Mouse (Mus musculus): Measurements from ENCODE around the gene Usp18.

Usp18 gene

DNA sequence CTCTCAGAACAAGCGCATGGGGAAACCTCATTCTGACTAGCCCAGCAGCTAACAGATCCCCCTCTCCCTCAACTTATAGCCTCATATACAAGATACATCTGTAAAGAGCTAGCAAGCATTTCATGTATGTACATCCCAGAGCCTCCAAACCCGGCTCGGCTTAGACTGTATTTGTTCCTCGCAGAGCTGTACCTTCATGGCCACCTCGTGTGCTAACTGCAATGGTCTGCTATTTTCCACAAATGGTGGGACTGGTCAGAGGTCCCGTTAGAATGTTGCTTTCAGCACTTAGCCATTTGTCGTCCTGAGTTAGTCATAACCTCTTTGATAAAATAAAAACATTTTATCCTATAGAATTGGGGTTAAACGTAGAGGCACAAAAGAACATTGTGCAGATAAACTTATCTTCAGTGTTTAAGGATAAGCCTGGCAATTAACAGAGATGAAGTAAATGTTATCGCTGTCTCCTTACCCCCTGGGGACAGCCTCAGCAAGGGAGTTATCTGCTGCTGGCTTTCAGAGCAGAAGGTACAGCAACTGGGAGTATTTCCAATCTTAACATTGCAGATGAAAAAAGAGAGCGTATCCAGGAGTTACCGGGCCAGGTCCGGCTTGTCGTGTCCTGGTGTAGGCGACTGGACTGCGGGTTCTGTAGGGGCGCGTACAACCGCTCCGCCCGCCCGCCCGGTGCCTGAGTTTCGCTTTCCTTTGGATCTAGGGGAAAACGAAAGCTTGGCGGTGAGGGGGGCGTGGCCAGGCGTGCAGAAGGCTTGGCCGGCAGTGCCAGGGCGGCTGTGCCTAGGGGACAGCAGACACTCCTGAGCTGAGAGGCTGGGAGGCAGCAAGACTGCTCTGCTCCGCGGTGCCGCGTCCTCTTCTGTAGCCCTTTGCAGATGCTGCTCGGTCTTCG, at the start of gene Usp18:
Usp18 (plus strand) TSS at position 780 of the 910 bp plus-strand sequence.
- DNase-seq (ENCODE audit: low spot score in 2 of 2) = peak; percentile 73 to 82

DNA sequence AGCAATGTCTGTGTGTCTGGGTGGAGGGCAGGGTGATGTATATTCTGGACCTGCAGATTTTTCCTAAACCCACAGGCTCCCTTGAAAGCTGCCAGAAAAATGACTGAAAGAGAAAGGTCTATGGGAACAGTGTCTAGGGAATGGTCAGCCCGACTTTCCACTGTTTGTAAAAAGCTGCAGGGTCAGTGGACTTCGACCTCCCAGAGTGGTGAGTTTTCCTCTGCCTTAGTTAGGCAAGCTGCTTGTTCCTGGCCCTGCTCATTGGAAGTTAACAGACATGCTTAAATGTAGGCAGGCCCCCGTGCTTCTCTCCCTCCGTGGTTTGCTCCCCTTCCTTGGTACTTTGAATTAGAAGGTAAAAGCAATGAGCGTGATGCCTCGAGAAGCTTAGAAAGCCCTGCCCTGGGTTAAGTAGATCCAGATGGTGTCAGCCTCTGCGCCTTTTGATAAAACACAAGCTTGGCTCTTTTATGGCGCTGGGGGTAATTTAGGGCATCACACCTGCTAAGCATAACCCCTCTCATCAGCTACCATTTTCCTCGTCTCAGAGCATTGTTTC, 47.8 kb upstream of the Usp18 start:
- DNase-seq (ENCODE audit: low spot score in 2 of 2) = no peak

DNA sequence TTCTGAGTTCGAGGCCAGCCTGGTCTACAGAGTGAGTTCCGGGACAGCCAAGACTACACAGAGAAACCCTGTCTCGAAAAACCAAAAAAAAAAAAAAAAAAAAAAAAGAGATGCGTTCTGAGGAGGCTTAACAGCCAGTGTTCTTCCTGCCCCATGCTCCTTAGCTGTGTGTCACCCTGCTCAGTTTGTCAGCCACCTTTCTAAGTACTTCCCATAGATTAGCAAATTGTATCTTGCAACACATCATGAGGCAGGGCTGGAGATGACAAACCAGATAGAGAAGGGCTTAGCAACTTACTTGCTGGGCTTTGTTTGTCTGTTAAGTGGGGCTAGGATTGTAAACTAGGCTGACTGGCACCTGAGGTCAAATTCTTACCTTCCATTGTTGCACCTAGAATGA, 45.2 kb upstream of the Usp18 start:
- DNase-seq (ENCODE audit: low spot score in 2 of 2) = no peak

DNA sequence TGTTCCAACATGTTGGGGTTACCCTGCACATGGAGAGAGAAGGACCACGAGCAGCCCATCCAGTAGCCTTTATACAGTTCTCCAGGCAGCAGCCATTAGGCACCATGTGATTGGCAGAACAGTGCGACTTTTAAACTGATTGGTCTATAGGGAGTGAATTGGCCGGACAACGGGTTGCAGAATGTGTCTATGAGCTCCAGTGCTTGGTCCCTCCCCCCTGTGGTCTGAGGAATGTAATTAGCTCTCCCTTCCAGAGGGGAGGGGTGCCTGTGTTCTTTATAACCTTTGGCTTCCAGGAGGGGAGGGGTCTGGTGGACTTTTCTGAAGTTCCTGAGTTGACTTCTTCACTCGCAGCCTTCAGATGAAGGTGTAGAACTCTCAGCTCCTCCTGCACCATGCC, 43.7 kb upstream of the Usp18 start:
- DNase-seq (ENCODE audit: low spot score in 2 of 2) = no peak

DNA sequence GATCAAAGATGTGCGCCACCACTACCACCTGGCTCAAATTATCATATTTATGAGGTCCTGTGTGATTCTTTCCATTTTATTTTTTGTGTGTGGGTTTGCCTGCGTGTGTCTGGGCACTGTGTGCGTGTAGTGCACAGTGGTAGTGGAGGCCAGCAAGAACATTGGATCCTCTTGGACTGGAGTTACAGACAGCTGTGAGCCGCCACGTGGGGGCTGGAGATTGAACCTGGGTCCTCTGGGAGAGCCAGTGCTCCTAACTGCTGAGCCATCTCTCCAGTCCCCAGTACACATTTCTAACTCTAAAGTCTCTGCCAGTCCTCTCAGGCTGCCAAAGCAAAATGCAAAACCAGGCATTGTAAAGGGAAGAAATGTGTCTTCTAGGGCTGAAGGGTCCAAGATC, 39.2 kb upstream of the Usp18 start:
- DNase-seq (ENCODE audit: low spot score in 2 of 2) = no peak

DNA sequence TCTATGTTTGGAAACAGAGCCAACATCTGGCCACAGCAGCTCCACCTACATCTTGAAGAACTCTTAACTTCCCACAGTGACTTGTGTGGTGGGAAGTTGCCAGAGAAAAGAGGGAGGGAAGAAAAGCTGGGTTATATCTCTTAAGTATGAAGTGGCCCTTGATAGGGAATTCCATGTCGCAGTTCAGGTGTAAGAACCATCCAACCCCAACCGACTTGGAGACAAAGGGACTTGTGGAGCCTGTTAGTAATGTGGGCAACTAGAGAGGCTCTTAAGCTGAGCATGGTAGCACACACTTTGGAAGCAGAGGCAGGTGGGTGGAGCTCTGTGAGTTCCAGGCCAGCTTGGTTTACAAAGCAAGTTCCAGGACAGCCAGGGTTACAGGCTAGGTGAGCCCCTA, 36.1 kb upstream of the Usp18 start:
- no peak for DNase-seq (ENCODE audit: low spot score in 2 of 2)

DNA sequence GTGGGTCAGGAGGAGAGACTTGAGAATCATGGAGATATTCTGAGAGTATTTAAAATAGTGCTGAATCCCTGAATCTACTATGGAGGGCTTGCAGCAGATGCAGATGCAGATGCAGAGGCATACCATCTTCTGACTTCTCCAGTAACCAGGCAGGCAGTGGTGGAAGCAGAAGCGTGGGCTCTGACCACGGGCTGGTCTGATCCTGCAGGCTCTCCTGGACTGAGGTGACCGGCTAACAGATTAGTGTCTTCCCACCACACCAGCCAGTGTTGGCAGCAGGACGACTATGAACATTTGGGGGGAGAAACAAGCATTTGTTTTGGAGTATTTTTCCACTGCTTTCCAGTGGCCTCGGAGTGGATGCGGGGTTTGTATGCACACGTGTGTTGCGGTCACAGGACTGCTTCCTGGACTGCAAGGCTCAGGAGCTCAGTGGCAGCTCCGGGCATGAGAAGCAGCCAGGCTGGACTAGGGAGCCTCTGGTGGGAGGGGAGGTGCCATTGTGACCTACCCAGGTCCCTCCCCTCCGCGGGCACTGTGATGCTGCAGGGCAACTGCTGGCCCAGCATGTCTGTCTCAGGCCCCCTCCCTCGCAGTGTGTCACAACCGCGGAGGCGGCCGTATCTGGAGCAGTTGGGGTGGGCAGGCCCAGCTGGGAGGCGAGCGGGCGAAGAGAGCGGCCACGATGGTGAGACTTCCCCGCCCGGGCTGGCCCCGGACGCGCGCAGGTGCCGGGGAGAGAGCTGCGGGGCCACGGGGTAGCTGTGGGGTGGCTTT, 35.4 kb upstream of the Usp18 start, which contains the start of gene Tuba8:
Tuba8 (plus strand) TSS at position 548 of the 777 bp plus-strand sequence.
- DNase-seq (ENCODE audit: low spot score in 2 of 2) = peak; percentile 40 to 48

DNA sequence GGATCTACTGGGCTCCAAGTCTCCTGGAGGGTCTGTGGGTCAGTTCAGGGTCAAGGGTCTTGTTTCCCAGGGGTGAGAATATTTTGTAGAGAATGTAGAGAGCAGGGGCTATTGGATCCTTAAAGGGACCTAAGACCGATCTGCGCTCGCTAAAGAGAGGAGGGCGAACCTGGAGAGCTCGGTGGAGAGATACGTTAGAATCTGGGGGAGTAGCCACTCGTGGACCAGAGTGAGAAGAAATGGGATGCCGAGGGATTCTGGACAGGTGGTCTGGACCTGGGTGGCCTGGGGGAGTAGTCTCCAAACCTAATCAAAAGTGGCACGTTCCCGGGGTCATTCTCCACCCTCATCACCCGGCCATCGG, 34.8 kb upstream of the Usp18 start:
- DNase-seq (ENCODE audit: low spot score in 2 of 2) = no peak

DNA sequence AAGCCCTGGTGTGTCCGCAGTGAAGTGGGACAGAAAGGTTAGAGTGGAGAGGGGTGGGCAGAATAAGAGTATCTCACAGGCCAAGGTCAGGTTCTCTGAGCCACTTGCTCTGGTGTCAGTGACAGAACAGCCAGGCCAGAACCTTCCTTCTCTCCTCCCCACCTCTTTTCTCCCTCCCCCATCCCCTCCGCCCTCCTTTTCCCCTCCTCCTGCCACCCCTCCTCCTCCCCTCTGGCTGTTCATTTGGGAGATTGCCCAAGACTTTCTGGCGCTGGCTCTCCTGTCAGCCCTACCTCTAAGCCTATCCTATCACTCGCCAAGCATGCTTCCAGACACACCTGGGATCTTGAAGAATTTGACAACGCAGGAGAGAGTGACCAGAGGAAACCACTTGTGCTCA, 34.0 kb upstream of the Usp18 start:
- no peak for DNase-seq (ENCODE audit: low spot score in 2 of 2)

DNA sequence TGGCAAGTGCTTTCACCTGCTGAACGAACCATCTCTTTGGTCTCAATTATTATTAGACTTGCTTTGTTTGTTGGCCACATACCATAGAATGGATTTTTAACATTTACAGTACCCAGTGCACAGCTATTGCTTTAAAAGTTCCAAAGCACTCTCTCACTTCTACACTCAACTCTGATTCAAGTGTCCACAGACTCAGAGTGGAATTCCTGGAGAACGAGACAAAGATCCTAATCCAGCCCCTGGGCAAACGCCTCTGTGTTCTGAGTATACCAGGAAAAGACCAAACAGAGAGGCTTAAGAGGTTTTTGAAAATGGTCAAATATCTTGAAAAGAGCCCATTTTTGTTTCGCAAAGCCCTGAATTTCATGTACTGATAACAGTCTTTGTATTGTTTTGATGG, 32.7 kb upstream of the Usp18 start:
- no peak for DNase-seq (ENCODE audit: low spot score in 2 of 2)

DNA sequence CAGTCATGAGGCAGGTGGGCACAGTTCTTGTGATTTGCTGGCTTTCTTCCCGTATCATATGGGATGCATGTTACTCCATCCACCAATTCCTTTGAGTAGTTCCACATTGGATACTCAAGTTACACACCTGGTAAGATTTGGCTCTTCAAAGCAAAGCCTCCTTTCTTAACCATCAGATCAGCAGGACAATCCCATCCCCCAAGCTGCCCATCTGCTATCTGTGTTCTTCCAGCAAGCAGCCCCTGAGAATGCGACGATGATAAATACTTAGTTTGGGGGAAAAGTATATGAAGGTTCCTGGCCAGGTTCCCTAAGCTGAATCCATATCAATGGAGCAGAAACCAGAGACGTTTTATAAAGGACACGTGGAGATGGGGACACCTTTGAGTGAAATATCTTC, 31.5 kb upstream of the Usp18 start:
- no peak for DNase-seq (ENCODE audit: low spot score in 2 of 2)

DNA sequence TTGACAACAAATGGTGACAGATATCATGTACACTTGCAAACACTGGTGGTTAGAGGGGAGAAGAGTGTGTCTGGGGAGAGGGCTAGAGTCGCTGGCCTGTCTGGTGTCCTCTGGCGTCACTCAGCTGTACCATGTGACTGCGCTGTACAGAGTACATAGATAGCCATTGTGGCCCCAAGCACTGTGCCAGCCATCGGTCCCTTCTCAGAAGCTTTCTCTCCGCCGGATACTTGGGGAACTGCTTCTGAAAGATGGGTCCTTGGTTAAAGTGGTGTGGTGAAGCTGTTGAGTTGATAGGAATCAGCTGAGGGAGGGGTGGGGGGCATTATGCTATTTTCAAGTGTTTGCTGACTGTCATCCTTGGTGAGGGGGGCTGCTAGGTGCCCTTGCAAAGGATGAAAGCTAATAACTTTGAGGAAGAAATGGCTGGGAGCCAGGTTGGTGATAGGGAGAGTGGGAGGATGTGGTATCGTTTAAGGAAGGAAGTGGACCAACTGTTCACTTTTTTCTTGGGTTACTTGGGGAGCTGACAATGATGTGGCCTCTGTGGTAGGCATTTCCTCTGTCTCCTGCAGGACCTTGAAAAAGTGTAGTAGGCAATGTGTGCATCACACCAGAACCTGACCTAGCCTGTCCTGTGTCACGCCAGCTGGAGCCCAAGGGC, 30.9 kb upstream of the Usp18 start:
- no peak for DNase-seq (ENCODE audit: low spot score in 2 of 2)

DNA sequence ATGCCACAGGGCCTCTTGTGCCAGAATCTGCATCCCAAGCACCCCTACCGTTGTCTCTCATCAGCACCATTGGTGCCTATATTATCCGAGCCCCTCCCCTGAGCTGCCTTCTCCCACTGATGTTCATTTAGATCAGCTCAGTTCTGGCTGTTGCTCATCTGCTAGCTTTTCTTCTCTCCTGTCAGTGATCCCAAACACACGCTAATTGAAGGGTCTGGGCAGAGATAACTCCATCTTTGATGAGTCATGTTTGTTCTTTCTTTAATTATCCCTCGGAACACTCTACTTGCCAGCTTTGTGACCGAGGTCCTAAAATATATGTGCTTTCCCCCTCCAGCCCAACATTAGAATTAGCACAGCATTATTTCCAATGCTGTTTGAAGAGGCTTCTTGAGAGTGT, 30.4 kb upstream of the Usp18 start:
- DNase-seq (ENCODE audit: low spot score in 2 of 2) = no peak

DNA sequence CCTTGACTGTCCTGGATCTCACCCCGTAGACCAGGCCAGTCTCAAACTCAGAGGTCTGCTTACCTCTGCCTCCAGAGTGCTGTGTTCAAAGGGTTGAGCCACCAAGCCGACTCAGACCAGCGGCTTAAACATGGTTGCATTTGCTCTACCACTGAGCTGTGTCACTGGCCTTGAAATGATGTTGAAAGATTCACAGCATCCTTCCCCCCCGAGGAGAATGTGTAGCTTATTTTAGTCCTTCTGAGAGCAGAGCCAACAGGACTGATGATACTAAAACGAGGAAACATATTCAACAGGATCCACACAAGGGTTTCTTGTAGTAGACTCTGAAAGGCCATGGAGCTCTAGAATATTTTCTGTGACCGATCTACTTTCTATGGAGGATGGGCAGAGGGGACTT, 29.8 kb upstream of the Usp18 start:
- no peak for DNase-seq (ENCODE audit: low spot score in 2 of 2)

DNA sequence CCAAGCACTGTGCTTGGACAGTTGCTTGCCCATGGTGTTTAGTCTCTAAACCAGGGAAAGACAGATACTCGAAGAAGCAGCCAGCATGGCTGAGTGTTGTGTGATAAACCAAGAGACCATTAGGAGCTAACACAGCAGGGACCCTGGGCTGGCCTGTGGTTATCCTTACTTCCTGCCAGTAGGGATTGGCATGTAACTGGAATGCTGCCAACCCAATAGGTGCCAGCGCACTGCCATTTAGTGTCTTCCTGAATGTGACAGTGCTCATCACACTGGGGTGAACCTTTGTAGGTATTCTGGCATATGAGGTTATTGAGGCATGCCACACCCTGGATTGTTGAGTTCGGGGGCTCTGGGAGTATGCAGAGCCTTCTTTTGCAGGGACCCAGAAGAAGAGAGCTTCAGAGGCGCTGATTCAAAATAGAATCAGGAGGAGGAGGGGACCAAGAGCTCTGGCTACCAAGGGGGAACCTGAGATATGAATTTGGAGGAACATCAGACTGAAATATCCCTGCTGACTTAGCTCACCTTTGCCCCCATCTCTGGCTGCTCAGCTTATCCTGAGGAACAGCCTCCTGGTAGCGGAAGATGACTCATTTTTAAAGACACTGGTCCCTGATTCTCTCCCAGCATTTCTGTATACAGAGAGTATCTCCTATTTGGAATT, 29.0 kb upstream of the Usp18 start:
- no peak for DNase-seq (ENCODE audit: low spot score in 2 of 2)

DNA sequence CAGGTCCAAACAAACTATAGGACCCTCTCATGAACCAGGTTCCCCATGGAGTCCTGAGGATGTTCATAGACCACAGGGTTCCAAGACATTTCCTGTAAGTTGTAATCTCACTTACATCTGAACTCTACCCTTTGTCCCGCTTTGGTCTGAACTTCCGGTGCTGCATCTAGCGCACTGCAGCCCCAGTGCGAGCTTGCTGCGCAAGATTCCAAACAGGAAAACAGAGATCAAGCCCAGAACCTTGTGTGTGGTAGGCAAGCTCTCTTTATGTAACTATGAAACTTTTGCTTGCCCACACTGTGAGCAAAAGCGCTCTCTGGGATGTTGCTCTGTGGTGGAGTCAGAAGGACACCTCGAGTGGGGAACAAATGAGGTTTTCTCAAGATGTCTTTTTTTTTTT, 27.7 kb upstream of the Usp18 start:
- peak in 1 of 2 experiments; percentile 33 for DNase-seq (ENCODE audit: low spot score in 2 of 2)

DNA sequence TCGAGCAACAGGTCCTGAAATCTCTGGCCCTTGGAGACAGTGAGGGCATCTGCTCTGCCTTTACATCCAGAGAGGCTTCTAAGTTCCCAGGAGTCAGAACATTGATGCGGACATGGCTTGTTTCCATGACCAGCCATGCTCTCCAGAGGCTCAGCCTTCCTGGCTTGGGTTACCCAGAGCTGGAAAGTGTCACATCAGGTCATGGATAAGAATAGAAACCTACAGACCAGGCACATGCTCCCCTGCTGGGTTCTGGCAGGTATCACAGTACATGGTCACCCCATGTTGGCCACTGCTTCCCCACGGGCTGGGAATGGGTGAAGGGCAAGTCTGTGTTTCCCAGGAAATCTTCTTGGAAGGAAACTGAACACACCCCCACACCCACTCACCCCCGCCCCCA, 26.3 kb upstream of the Usp18 start:
- no peak for DNase-seq (ENCODE audit: low spot score in 2 of 2)

DNA sequence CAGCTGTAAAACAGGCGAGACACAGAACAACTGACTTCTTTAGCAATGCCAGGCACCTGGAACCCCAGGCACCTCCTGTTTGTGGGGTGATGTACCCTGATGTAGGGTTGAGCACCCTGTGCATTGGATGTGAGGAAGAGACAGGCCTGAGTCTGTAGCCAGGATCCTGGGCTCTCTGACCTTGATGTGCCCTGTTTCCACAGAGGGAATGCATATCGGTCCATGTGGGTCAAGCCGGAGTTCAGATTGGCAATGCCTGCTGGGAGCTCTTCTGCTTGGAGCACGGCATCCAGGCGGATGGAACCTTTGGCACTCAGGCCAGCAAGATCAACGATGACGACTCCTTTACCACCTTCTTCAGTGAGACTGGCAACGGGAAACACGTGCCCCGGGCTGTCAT, 25.5 kb upstream of the Usp18 start:
- DNase-seq (ENCODE audit: low spot score in 2 of 2) = no peak

DNA sequence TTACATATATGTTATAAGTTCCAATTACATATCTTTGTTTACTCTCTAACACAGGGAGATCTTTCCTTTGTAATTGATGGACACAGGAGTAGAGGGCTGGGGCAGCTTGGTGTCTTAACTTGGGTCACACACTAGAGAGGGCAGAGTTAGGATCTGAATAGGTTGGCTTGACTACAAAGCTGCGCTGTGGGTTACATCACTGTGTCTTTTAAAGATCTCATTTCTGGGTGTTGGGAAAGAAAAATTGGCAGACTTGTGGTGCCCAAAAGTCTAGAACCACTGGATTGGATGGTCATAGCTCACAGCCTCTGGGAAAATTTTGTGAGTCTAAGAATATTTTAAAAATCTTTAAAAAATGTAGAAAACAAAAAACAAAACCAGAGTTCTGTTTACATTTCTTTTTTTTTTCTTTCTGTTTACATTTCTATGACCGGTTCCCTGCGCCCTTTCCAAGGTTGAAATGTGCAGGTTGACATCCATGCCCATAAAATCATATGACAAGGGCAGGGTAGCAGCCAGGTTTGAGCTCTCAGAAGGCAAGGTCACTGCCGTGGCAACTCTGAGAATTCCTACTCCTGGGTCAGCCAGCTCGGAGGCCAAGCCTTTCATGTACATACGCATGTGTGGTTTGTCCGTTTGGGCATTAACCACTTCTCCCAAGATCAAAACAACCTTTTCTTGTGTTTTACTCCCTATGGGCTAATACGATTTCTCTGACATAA, 23.7 kb upstream of the Usp18 start:
- DNase-seq (ENCODE audit: low spot score in 2 of 2) = no peak

DNA sequence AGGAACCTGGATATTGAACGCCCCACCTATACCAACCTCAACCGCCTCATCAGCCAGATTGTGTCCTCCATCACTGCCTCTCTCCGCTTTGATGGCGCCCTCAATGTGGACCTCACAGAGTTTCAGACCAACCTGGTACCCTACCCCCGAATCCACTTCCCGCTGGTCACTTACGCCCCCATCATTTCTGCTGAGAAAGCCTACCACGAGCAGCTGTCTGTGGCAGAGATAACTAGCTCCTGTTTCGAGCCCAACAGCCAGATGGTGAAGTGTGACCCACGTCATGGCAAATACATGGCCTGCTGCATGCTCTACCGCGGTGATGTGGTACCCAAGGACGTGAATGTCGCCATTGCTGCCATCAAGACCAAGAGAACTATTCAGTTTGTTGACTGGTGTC, 22.7 kb upstream of the Usp18 start:
- no peak for DNase-seq (ENCODE audit: low spot score in 2 of 2)

DNA sequence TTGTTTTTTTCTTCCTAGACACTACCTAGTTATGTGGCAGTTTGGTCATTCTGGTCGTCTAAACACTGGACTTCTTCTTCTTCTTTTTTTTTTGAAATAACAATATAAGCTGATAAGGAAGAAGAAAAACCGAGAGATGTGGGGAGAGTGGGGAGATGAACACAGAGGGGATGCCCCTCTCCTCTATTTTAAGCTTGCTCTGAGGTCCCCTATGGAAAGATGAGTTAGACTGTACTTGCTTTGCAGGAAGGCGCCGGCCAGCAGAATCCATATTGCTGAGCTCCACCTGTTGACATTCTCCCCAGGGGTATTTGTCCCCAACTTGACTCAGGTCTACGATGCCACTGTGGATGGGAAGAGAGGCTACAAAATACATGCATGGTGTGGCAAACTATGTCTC, 21.6 kb upstream of the Usp18 start:
- no peak for DNase-seq (ENCODE audit: low spot score in 2 of 2)
